Mouse (Mus musculus) heart, postnatal 10 days (tissue): ENCODE measurements around the gene Cyp2c23. TPM values are rescaled to one million over a fixed set of nuclear protein-coding genes. Genes with fewer than 3 reads are reported as not detected.

Source experiments
- DNase-seq, 2 experiments: peaks; one replicate each; pipeline ENCODE4 v3.0.0; 2021
- intact Hi-C: fragments of 180-260 bp; cut with DNase I; formaldehyde crosslinking; loops from one replicate; pipeline ENCODE4 v1.15.1; 2025
- total RNA-seq, 2 experiments: library from RNA; stranded (reverse); gene quantifications; 2 replicates each; pipeline ENCODE4 v1.2.3; 2021

The Cyp2c23 gene
- total RNA-seq, 2 experiments from 2014 or later: 0.27 TPM; not detected in 1

DNA sequence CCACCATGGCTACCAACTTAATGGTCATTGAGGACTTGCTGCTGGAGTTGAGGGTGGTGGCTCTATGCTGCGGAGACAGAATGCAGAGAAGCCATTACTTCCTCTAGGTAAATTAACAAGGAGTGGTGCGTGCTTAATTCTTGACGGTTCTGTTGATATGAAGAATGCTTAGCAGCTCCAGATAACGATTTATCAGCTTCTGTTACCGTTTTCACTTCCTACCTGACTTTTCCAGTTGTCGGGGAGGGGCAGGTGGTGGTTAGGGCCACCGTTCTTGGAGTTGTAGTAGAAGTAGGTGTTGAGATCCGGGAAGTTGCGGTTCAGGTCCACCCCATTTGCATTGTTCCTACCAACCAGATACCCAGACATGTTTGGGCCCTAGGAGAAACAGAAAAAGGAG is 55.3 kb downstream of the Cyp2c23 start:
- intact Hi-C loops: no loop called here
- no peak for DNase-seq

DNA sequence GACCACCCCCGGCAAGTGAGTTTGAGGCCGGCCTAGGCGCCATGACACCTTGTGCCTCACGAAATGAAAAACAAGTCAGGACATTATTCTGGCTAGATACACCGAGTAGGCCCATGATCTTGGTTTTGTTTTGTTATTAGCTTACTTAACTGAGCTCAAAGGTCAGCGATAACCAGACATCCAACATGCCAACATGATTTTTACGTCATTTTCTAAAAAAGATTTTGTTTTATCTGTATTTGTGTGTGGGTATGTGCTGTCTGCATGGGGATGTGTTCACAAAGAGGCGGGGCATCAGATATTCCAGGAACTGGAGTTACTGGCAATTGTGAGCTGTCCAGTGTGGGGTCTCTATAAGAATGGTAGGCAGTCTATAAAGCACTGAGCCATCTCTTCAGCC is 56.9 kb downstream of the Cyp2c23 start:
- no peak for DNase-seq
- intact Hi-C loops: no loop called here

DNA sequence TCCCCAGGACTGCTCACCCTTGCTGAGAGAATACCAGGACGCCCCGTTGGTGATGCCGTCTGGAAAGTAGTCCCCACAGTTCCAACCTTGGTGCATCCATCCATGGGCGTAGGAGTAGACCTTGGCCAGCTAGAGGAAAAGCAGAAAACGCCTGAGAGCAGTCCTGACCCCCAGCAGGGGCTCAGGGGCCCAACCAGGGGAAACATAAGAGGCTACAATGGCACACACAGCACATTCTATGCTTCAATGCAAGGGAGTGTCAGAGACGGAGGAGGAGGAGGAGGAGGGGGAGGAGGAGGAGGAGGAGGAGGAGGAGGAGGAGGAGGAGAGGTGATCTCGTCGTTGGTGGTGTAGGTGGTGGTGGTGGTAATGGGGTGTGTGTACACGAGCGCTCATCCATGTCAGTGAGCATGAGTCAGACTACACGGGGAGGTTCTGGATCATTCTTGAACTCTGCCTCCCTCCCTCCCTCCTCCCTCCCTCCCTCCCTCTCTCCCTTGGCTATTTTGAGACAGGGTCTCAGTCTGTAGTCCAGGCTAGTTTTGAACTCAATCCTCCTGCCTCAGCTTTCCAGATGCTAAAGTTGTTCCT is 60.5 kb downstream of the Cyp2c23 start:
- no peak for DNase-seq
- intact Hi-C loops: no loop called here

DNA sequence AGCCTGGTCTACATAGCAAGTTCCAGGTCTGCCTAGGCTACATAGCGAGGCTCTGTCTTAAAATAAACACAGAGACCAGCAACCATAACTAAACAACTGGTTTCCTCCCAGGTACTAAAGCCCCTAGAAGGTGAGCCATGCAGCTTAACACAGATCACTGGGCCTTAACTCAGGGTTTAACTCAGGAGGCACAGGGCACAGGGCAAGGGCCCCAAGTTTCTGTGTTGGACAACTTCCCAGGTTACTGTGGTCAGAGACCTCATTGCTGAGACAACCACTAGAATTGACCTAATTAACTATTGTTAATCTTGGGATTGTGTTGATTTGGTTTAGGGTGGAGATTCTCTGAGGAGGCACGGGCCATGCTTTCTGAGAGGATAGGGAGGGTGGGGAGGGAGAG is 62.5 kb downstream of the Cyp2c23 start:
- intact Hi-C loops: no loop called here

DNA sequence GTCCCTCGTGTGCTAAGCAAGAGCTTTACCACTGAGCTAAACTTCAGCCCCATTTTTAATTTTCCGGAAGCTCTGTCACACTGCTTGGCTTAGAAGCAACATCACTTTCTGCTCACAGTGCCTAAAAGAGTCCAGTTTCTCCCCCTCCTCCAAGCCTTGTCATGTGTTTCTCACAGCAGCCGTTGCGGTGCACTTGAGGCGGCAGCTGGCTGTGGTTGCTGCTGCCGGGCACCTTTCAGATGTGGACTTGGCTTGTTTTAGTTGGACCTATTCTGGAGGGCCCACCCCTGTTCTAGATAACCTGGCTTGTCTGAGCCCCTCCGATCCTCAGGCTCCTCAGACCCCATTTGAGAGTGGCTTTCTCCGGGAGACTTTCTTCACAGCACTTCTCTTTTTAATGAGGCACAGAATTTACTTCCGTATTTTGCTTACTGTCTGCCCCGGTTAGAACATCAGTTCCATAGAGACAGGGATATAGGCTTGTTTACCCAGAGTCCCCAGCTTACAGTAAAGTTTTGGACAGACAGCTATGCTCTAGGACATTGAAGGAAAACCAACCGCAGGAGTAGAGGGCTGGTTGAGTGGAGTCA is 63.4 kb downstream of the Cyp2c23 start:
- intact Hi-C loops: no loop called here
- peak; percentile 11 to 20 for DNase-seq

More for the DNA sequence above, 62.5 kb downstream of the Cyp2c23 start:
- no peak for DNase-seq

DNA sequence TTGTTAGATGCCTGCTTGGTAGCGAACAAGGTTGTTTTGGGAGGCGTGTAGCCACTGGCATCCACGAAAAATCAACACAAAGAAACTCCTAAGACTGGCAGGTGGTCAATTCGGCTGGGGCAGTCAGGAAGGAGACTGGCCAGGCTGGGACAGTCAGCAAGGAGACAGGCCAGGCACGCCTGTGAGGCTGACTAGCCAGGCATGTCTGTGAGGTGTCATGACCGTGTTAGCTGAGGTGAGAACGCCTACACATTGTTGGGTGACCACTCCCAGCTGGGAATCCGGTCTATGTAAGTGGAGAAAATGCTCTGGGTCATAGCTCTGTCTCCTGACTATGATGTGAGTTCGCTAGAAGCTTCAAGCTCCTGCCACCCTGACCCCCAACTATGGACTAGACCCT is 66.2 kb downstream of the Cyp2c23 start:
- no peak for DNase-seq
- intact Hi-C loops: no loop called here

DNA sequence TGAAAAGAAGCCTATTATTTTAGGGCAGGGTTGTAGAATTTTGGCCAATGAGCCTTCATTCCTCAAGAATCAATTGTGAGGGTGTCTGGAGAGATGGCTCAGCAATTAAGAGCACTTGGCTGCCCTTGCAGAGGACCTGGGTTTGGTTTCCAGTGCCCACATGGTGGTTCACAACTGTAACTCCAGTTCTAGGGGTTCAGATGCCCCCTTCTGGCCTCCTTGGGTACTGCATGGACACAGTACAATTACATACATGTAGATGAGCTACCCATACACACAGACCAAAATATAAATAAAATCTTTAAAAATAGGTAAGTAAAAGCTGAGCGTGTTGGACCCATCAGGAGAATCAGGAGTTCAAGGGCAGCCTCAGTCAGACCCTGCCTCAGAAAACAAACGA is 67.8 kb downstream of the Cyp2c23 start:
- intact Hi-C loops: no loop called here
- no peak for DNase-seq

DNA sequence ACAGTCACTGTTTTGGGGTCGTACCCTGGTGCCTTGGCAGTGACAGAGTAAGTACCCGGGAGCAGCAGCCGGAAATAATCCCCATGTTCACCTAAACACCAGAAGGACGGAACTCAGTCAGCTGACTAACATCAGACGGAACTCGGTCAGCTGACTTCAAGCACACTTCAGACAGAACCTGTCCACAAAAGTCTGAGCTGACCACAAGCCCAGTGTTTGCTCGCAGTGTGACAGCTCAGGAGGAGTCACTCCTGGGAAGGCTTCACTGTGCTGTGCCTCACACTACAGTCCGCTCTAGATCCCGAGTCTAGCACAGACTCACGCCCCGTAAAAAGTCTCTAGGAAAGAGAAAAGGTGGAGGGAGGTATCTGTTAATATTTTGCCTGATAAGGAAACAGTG is 69.0 kb downstream of the Cyp2c23 start:
- no peak for DNase-seq
- intact Hi-C loops: no loop called here

DNA sequence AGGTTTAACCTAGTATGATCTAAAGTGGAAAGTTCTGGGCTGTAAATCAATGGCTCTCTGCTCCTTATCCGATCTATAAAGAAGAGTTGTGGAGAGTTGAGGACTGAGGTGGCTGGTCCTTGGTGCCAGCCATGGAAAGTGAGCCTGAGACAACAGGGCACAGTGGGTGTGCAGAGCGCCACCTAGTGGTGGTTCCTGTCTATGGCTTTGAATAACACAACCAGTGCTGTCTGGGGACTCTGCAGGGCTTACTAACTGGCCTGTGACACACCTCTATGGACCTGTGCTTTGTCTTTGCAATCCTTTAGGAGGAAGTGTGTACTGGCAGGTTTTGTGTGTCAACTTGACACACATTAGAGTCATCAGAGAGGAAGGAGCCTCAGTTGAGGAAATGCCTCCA is 69.8 kb downstream of the Cyp2c23 start:
- DNase-seq: peak; percentile 64 to 80
- intact Hi-C loops: loop anchor here (2.0 to 5.0 kb wide), 3 partner anchors 52 to 126 kb away; no protein-coding TSS in a partner anchor

DNA sequence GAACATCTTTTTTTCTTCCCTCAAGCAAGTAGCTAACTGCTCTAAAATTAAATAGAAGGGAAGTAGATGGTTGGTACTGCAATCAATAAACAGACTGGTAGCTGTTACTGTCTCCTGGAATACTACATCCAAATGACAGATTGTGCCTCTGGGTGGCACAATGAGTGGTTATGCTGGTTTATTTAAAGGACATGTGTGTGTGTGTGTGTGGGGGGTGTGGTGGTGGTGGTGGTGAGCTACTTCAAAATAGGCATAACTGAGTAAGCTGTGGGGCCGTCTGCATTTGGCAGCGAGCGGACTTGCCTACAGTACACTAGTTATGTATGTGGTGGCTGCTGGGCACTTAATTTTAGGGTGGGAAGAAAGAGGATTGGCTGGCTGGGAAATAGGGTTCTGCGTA is 71.1 kb downstream of the Cyp2c23 start:
- no peak for DNase-seq
- intact Hi-C loops: loop anchor here (2.0 to 5.0 kb wide), 3 partner anchors 51 to 125 kb away; no protein-coding TSS in a partner anchor

DNA sequence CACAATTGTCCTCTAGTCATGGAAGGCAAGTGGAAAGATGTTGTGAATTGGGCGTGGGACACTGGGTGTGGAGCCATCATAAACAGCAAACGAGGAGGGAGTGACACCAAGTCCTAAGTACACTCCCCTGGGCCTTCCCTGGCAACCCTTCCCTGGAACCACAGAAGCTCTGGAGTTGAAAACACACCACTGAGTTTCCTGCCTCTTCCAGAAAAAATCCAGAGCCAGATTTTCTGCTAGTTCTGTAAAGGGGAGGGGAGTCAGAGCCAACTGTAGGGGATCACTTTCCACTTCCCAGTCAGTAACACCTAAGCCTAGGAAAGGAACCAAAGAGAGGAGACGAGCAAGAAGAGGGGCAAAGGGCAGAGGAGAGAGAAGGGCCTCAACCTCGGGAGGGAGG is 71.6 kb downstream of the Cyp2c23 start:
- peak; percentile 31 to 34 for DNase-seq
- intact Hi-C loops: loop anchor here (5.0 kb wide), 2 partner anchors 50 to 105 kb away; no protein-coding TSS in a partner anchor

DNA sequence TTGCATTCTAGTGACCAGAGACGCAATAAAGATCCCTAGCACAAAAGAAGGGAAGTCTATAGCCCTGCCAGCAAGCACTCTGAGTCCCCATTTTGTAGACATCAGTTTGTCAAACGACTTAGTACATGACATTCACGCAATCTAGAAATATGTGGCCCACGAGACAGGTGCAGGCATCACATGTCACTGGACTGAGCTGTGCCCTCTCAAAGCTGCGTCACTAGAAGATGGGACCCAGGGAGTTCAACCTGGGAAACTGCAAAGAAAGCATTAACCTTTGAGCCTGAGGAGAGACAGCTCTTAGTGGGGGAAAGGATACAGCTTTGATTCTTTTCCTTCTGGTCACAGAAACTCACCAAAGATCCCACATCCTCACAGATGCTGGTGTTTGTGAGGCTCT is 73.7 kb downstream of the Cyp2c23 start:
- no peak for DNase-seq
- intact Hi-C loops: loop anchor here (5.0 kb wide), 2 partner anchors 48 to 103 kb away; no protein-coding TSS in a partner anchor

Other genes starting within 250 kb of the Cyp2c23 start
- not detected for gene Abcc2, start 247.0 kb downstream of the Cyp2c23 start, total RNA-seq
- 10 to 100 TPM; 11.2 to 13.2 TPM for gene Dnmbp, start 89.0 kb downstream of the Cyp2c23 start, total RNA-seq
- not detected for gene Cpn1, start 42.7 kb downstream of the Cyp2c23 start, total RNA-seq
- gene Erlin1, start 40.6 kb upstream of the Cyp2c23 start, total RNA-seq: 1 to 10 TPM; 5.7 to 9.1 TPM
- 10 to 100 TPM; 29.8 to 30.5 TPM for gene Chuk, start 78.3 kb upstream of the Cyp2c23 start, total RNA-seq
- 10 to 100 TPM; 11.4 to 12.9 TPM for gene Cwf19l1, start 106.7 kb upstream of the Cyp2c23 start, total RNA-seq
- 10 to 100 TPM; 15.9 to 18.7 TPM for gene Bloc1s2, start 117.2 kb upstream of the Cyp2c23 start, total RNA-seq
- gene Pkd2l1, start 163.2 kb upstream of the Cyp2c23 start, total RNA-seq: not detected
- gene Scd3, start 174.1 kb upstream of the Cyp2c23 start, total RNA-seq: under 1 TPM; 0.14 to 0.25 TPM